Mouse (Mus musculus) small intestine, adult 2 months (tissue): Measurements from ENCODE around the gene Kif1a.

Source experiments
- CTCF ChIP-seq: fragments of 200-500 bp; IDR thresholded peaks from 2 replicates; pipeline ENCODE4 v1.5.1; 2012; ENCODE audit warnings: low read depth, mild to moderate bottlenecking, control low read depth, inconsistent platforms, low read length, moderate library complexity, mixed read lengths; ENCODE audit not compliant: insufficient replicate concordance, insufficient read length; ENCODE audit errors: extremely low read depth
- POLR2A ChIP-seq: fragments of 200-500 bp; IDR thresholded peaks from 2 replicates; pipeline ENCODE4 v1.6.1; 2012; ENCODE audit warnings: low read depth, mild to moderate bottlenecking, control low read depth, inconsistent platforms, low read length, moderate library complexity

GRCm38 (mm10) chr1:92992214-92992855 lies 109.4 kb downstream of the Kif1a start:
- TF ChIP-seq CTCF (no peak), POLR2A (no peak)
